Mouse (Mus musculus) cerebellum, adult 2 months (tissue): ENCODE data around the gene Gsg1l.

Source experiments
- CTCF ChIP-seq: fragments of 200-500 bp; IDR thresholded peaks from 2 replicates; pipeline ENCODE4 v1.5.1; 2011; ENCODE audit warnings: low read depth, mild to moderate bottlenecking, control low read depth, low read length, moderate library complexity, borderline replicate concordance; ENCODE audit not compliant: insufficient read depth
- POLR2A ChIP-seq: fragments of 200-500 bp; IDR thresholded peaks from 2 replicates; pipeline ENCODE4 v1.6.1; 2011; ENCODE audit warnings: low read length, control low read depth, borderline replicate concordance; ENCODE audit not compliant: insufficient read depth

GRCm38 (mm10) chr7:125828561-125828960 lies 253.7 kb downstream of the Gsg1l start:
- TF ChIP-seq CTCF (no peak), POLR2A (no peak)
